Mouse (Mus musculus): ENCODE data around the gene Ptpa. TPM values are rescaled to one million over a fixed set of nuclear protein-coding genes. Genes with fewer than 3 reads are reported as not detected.

Gene Ptpa
- total and polyA plus RNA-seq, 2 experiments from 2014 or later = 138 to 147 TPM

DNA sequence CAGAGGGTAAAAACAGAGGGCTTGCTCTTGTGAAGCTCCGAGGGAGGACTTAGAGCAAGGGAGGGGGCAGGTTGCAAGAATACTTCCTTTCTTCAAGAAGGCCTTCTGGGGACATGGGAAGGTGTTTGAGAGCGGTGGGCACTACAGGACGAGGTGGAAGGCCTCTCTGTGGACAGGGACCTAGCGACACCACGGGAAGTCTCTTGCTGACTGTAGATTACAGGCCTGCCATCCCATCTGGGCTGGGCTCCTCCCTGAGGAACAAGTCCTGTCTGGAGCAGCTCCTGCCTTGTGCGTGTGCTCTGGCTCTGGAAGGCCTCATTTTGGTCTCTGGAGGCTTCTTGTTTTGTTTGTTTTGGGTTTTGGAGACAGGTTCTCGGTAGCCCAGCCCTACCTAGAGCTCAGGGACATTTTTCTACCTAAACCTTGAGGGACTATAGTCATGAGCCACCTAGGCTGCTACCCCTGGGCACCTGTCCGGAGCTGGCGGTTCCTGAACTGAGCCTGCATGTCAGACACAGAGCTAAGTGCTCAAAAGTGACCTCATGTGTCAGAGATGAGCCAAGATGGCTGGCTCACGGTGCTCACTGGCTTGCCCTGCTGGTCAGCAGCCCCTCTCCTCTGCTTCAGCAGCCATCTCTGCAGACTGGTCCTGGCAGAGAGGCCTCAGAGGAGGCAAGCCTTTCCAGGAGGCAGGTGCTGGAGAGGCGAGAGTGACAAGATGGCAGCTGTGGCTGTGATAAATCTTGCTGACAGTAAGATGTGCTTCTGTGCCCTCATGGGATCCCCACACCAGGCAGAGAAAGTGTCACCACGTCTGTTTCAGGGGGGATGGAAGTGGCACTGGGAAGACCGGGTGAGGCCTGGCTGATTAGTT lies 40.5 kb downstream of the Ptpa start:
- Histone ChIP-seq H3K4me3 (ENCODE audit: low read depth, low read length) (no peak overlapping the region), H3K9me3 (ENCODE audit: low read length) (no peaks in the 10 kb centered on the region), H3K9ac (replicated peaks; ENCODE audit: low read length, poor library complexity, severe bottlenecking) (no peak overlapping the region), H3K27ac (ENCODE audit: low read depth, low read length) (peak overlapping the region; percentile 26; the same call in 1 of the 2 replicates), H3K4me2 (ENCODE audit: low read depth, low read length, poor library complexity, severe bottlenecking) (no peak overlapping the region), H3K27me3 (ENCODE audit: insufficient read depth, low read length) (no peaks in the 10 kb centered on the region), H3K4me1 (ENCODE audit: insufficient read depth, low read length) (0 out of 2 replicates have a peak, but pooled peaks cover 2% of the 10 kb centered on the region), H3K36me3 (ENCODE audit: insufficient read depth, low read length) (no peaks in the 10 kb centered on the region)
- WGBS = 77% methylated on average over 13 of the region's 13 CpGs
- ATAC-seq (ENCODE audit: low FRiP score) (no peak), DNase-seq (ENCODE audit: low spot score) (no peak)
- TF ChIP-seq CTCF (IDR thresholded peaks at IDR 0.05) = no peak

- no peak overlapping the region for H3K4me3 ChIP-seq (ENCODE audit: low read depth, low read length)
- 90% methylated on average over 6 of the region's 6 CpGs for WGBS
- no peak overlapping the region for H3K4me2 ChIP-seq (ENCODE audit: low read depth, low read length, poor library complexity, severe bottlenecking)
- H3K27me3 ChIP-seq (ENCODE audit: insufficient read depth, low read length) = no peaks in the 10 kb centered on the region
- H3K4me1 ChIP-seq (ENCODE audit: insufficient read depth, low read length) = 0 out of 2 replicates have a peak, but pooled peaks cover 4% of the 10 kb centered on the region
- DNase-seq (ENCODE audit: low spot score) = no peak
- no peaks in the 10 kb centered on the region for H3K9me3 ChIP-seq (ENCODE audit: low read length)
- ATAC-seq (ENCODE audit: low FRiP score) = no peak
- H3K9ac ChIP-seq (replicated peaks; ENCODE audit: low read length, poor library complexity, severe bottlenecking) = no peak overlapping the region
- H3K36me3 ChIP-seq (ENCODE audit: insufficient read depth, low read length) = no peaks in the 10 kb centered on the region
- H3K27ac ChIP-seq (ENCODE audit: low read depth, low read length) = no peak overlapping the region
- no peak for TF ChIP-seq CTCF (IDR thresholded peaks at IDR 0.05)
Observed at GRCm38 (mm10) chr2:30458349-30458748, 42.5 kb downstream of the Ptpa start.

DNA sequence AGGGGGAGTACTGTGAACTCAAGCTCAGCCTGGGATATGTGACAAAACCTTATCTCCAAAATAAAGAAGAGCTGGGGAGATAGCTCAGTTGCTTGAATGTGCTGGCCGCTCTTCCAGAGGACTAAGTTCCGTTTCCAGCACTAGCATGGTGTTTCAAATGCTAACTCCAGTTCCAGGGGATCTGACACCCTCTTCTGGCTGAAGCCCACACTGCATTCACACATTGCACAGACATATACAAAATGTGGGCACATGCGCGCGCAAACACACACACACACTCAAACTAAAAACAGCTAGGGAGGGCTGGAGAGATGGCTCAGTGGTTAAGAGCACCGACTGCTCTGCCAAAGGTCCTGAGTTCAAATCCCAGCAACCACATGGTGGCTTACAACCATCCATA lies 43.4 kb downstream of the Ptpa start:
- peak; percentile 32 for TF ChIP-seq CTCF (IDR thresholded peaks at IDR 0.05)
- Histone ChIP-seq H3K4me1 (ENCODE audit: insufficient read depth, low read length) (0 out of 2 replicates have a peak, but pooled peaks cover 10% of the 10 kb centered on the region), H3K4me3 (ENCODE audit: low read depth, low read length) (no peak overlapping the region), H3K36me3 (ENCODE audit: insufficient read depth, low read length) (no peaks in the 10 kb centered on the region), H3K4me2 (ENCODE audit: low read depth, low read length, poor library complexity, severe bottlenecking) (no peak overlapping the region), H3K27me3 (ENCODE audit: insufficient read depth, low read length) (no peaks in the 10 kb centered on the region), H3K27ac (ENCODE audit: low read depth, low read length) (no peak overlapping the region), H3K9ac (replicated peaks; ENCODE audit: low read length, poor library complexity, severe bottlenecking) (no peak overlapping the region), H3K9me3 (ENCODE audit: low read length) (no peaks in the 10 kb centered on the region)
- WGBS = 88% methylated on average over 6 of the region's 6 CpGs
- ATAC-seq (ENCODE audit: low FRiP score) (no peak), DNase-seq (ENCODE audit: low spot score) (no peak)

- Histone ChIP-seq H3K9ac (replicated peaks; ENCODE audit: low read length, poor library complexity, severe bottlenecking) (peak overlapping the region; percentile 33; the same call in 1 of the 2 replicates), H3K4me2 (ENCODE audit: low read depth, low read length, poor library complexity, severe bottlenecking) (peak overlapping the region; percentile 49; the same call in 1 of the 2 replicates), H3K27ac (ENCODE audit: low read depth, low read length) (no peak overlapping the region), H3K4me1 (ENCODE audit: insufficient read depth, low read length) (peaks cover 12% of the 10 kb centered on the region; the same call in 1 of the 2 replicates), H3K36me3 (ENCODE audit: insufficient read depth, low read length) (no peaks in the 10 kb centered on the region), H3K4me3 (ENCODE audit: low read depth, low read length) (0 out of 2 replicates have a peak overlapping the region, but pooled peaks have one; percentile 20), H3K9me3 (ENCODE audit: low read length) (no peaks in the 10 kb centered on the region), H3K27me3 (ENCODE audit: insufficient read depth, low read length) (no peaks in the 10 kb centered on the region)
- WGBS = 28% methylated on average over 5 of the region's 5 CpGs
- TF ChIP-seq CTCF (IDR thresholded peaks at IDR 0.05) = no peak
- ATAC-seq (ENCODE audit: low FRiP score) (no peak), DNase-seq (ENCODE audit: low spot score) (no peak)
Observed at GRCm38 (mm10) chr2:30463341-30463761, 47.5 kb downstream of the Ptpa start.

- Histone ChIP-seq H3K4me2 (ENCODE audit: low read depth, low read length, poor library complexity, severe bottlenecking) (peak overlapping the region; percentile 49), H3K27me3 (ENCODE audit: insufficient read depth, low read length) (no peaks in the 10 kb centered on the region), H3K9ac (replicated peaks; ENCODE audit: low read length, poor library complexity, severe bottlenecking) (peak overlapping the region; percentile 33; the same call in 1 of the 2 replicates), H3K4me3 (ENCODE audit: low read depth, low read length) (peak overlapping the region; percentile 20), H3K36me3 (ENCODE audit: insufficient read depth, low read length) (no peaks in the 10 kb centered on the region), H3K9me3 (ENCODE audit: low read length) (no peaks in the 10 kb centered on the region), H3K27ac (ENCODE audit: low read depth, low read length) (no peak overlapping the region), H3K4me1 (ENCODE audit: insufficient read depth, low read length) (peaks cover 17% of the 10 kb centered on the region; the same call in 1 of the 2 replicates)
- ATAC-seq (ENCODE audit: low FRiP score) (peak; percentile 66; the same call in 1 of the 2 replicates), DNase-seq (ENCODE audit: low spot score) (peak; percentile 73)
- TF ChIP-seq CTCF (IDR thresholded peaks at IDR 0.05) = no peak
- 3% methylated on average over 9 of the region's 9 CpGs for WGBS
Observed at GRCm38 (mm10) chr2:30463904-30464330, 48.1 kb downstream of the Ptpa start.

DNA sequence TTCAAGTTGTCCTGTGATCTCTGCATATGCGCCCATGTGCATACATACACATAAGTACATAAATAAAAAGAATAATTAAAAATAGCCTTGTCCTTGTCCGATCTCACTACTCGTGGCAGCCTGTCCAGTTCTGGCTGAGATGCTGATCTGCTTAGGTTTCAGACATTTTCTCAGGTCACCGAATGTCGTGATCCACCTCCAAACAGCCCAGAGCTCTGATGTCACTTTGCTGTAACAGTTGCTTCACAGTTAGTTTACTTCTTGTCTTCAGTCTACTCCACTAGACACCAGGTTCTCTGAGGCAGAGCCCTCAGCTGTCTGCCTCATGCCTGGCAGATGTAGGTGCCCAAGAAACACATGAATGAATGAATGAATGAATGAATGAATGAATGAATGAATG lies 48.6 kb downstream of the Ptpa start:
- Histone ChIP-seq H3K27me3 (ENCODE audit: insufficient read depth, low read length) (no peaks in the 10 kb centered on the region), H3K9ac (replicated peaks; ENCODE audit: low read length, poor library complexity, severe bottlenecking) (no peak overlapping the region), H3K4me3 (ENCODE audit: low read depth, low read length) (0 out of 2 replicates have a peak overlapping the region, but pooled peaks have one; percentile 20), H3K27ac (ENCODE audit: low read depth, low read length) (no peak overlapping the region), H3K9me3 (ENCODE audit: low read length) (no peaks in the 10 kb centered on the region), H3K4me2 (ENCODE audit: low read depth, low read length, poor library complexity, severe bottlenecking) (peak overlapping the region; percentile 49), H3K36me3 (ENCODE audit: insufficient read depth, low read length) (no peaks in the 10 kb centered on the region), H3K4me1 (ENCODE audit: insufficient read depth, low read length) (peaks cover 21% of the 10 kb centered on the region; the same call in 1 of the 2 replicates)
- no peak for DNase-seq (ENCODE audit: low spot score)
- 80% methylated on average over 5 of the region's 5 CpGs for WGBS
- ATAC-seq (ENCODE audit: low FRiP score) = no peak
- TF ChIP-seq CTCF (IDR thresholded peaks at IDR 0.05) = no peak
